Mouse (Mus musculus) MEL (cell line): ENCODE measurements around the gene Dyrk1a. TPM values are rescaled to one million over a fixed set of nuclear protein-coding genes. Genes with fewer than 3 reads are reported as not detected.

Experiments
- DNase-seq: peaks from one replicate; pipeline ENCODE4 v3.0.0; 2011; ENCODE audit warnings: low read depth, low spot score
- H3K27ac ChIP-seq: 2 replicates; pipeline ENCODE4 v1.5.1; 2012; ENCODE audit warnings: low read depth, mild to moderate bottlenecking, control low read depth, low read length, moderate library complexity; ENCODE audit not compliant: control insufficient read depth
- H3K27me3 ChIP-seq, 2 experiments: fragments of 150-350 bp in 1 of 2; sonication (generic) in 1 of 2; 2 replicates each; pipeline ENCODE4 v1.6.1; 2012; ENCODE audit warnings: low read length in 2 of 2, mild to moderate bottlenecking in 2 of 2, improper control_type of control experiment in 1 of 2, moderate library complexity in 1 of 2; ENCODE audit not compliant: insufficient read depth in 2 of 2, control insufficient read depth in 1 of 2
- H3K36me3 ChIP-seq, 2 experiments: 2 replicates each; pipeline ENCODE4 v1.6.1; 2012 to 2014; ENCODE audit warnings: low read length in 2 of 2, improper control_type of control experiment in 1 of 2, inconsistent platforms in 1 of 2, mild to moderate bottlenecking in 1 of 2; ENCODE audit not compliant: insufficient read depth in 2 of 2, control insufficient read depth in 1 of 2
- H3K4me1 ChIP-seq, 2 experiments: fragments of 150-350 bp in 1 of 2; sonication (generic) in 1 of 2; 2 replicates each; pipeline ENCODE4 v1.6.1; 2012; ENCODE audit warnings: low read length in 2 of 2, improper control_type of control experiment in 1 of 2, mild to moderate bottlenecking in 1 of 2; ENCODE audit not compliant: insufficient read depth in 2 of 2, control insufficient read depth in 1 of 2
- H3K4me3 ChIP-seq, 2 experiments: fragments of 150-350 bp in 1 of 2; sonication (generic) in 1 of 2; 2 replicates each; pipeline ENCODE4 v1.5.1; 2012; ENCODE audit warnings: low read depth in 2 of 2, low read length in 2 of 2, mild to moderate bottlenecking in 2 of 2, moderate library complexity in 2 of 2, control low read depth in 1 of 2, improper control_type of control experiment in 1 of 2; ENCODE audit not compliant: control insufficient read depth in 1 of 2, insufficient read depth in 1 of 2
- H3K79me2 ChIP-seq: 2 replicates; pipeline ENCODE4 v1.6.1; 2012; ENCODE audit warnings: mild to moderate bottlenecking, low read length, moderate library complexity; ENCODE audit not compliant: control insufficient read depth, poor library complexity, insufficient read depth
- H3K9ac ChIP-seq: 2 replicates; pipeline ENCODE4 v1.6.1; 2012; ENCODE audit warnings: low read depth, mild to moderate bottlenecking, control low read depth, low read length, moderate library complexity; ENCODE audit not compliant: control insufficient read depth, poor library complexity, severe bottlenecking
- H3K9me3 ChIP-seq: fragments of 150-350 bp; sonication (generic); replicated peaks from 2 replicates; pipeline ENCODE4 v1.6.1; 2012; ENCODE audit warnings: mild to moderate bottlenecking, low read length, improper control_type of control experiment, moderate library complexity; ENCODE audit not compliant: insufficient read depth
- BHLHE40 ChIP-seq: IDR thresholded peaks from 2 replicates; pipeline ENCODE4 v1.6.1; 2012; ENCODE audit warnings: low read depth, mild to moderate bottlenecking, inconsistent platforms, low read length, improper control_type of control experiment, borderline replicate concordance
- CHD1 ChIP-seq: IDR thresholded peaks from 2 replicates; pipeline ENCODE4 v1.6.1; 2012; ENCODE audit warnings: low read depth, mild to moderate bottlenecking, inconsistent platforms, low read length, improper control_type of control experiment
- E2F4 ChIP-seq: IDR thresholded peaks from 2 replicates; pipeline ENCODE4 v1.6.1; 2011; ENCODE audit warnings: low read depth, low read length, improper control_type of control experiment, borderline replicate concordance
- EP300 ChIP-seq, 2 experiments: IDR thresholded peaks; 2 replicates each; pipeline ENCODE4 v1.6.1; 2011; ENCODE audit warnings: improper control_type of control experiment in 2 of 2, low read length in 2 of 2, low read depth in 1 of 2, mild to moderate bottlenecking in 1 of 2
- GATA1 ChIP-seq: IDR thresholded peaks from 2 replicates; pipeline ENCODE4 v1.6.1; 2011; ENCODE audit warnings: low read depth, low read length, improper control_type of control experiment
- KAT2A ChIP-seq: conservative IDR thresholded peaks from 2 replicates; pipeline ENCODE4 v1.6.1; 2012; ENCODE audit warnings: low read depth, low read length, improper control_type of control experiment, inconsistent platforms
- MAFK ChIP-seq: IDR thresholded peaks from 2 replicates; pipeline ENCODE4 v1.6.1; 2011; ENCODE audit warnings: low read depth, mild to moderate bottlenecking, low read length, improper control_type of control experiment, borderline replicate concordance
- MAZ ChIP-seq: IDR thresholded peaks from 2 replicates; pipeline ENCODE4 v1.6.1; 2012; ENCODE audit warnings: low read depth, mild to moderate bottlenecking, inconsistent platforms, low read length, improper control_type of control experiment
- MYB ChIP-seq: IDR thresholded peaks from 2 replicates; pipeline ENCODE4 v1.6.1; 2011; ENCODE audit warnings: mild to moderate bottlenecking, low read depth, low read length, improper control_type of control experiment
- MYC ChIP-seq: IDR thresholded peaks from 2 replicates; pipeline ENCODE4 v1.6.1; 2011; ENCODE audit warnings: low read depth, mild to moderate bottlenecking, low read length, improper control_type of control experiment, moderate library complexity
- NRF1 ChIP-seq: IDR thresholded peaks from 2 replicates; pipeline ENCODE4 v1.6.1; 2014; ENCODE audit warnings: low read depth, mild to moderate bottlenecking, inconsistent platforms, low read length, improper control_type of control experiment, moderate library complexity; ENCODE audit not compliant: poor library complexity, insufficient read depth, severe bottlenecking
- POLR2A ChIP-seq, 2 experiments: IDR thresholded peaks; 2 replicates each; pipeline ENCODE4 v1.6.1; 2011 to 2012; ENCODE audit warnings: low read length in 2 of 2, mild to moderate bottlenecking in 2 of 2, control low read depth in 1 of 2, improper control_type of control experiment in 1 of 2, low read depth in 1 of 2, moderate library complexity in 1 of 2; ENCODE audit not compliant: control insufficient read depth in 1 of 2, insufficient read depth in 1 of 2, poor library complexity in 1 of 2
- POLR2AphosphoS2 ChIP-seq: IDR thresholded peaks from 2 replicates; pipeline ENCODE4 v1.6.1; 2011; ENCODE audit warnings: low read length, improper control_type of control experiment
- POLR2AphosphoS5 ChIP-seq: IDR thresholded peaks from 2 replicates; pipeline ENCODE4 v1.6.1; 2012; ENCODE audit warnings: low read depth, borderline replicate concordance, mild to moderate bottlenecking, inconsistent platforms, low read length, moderate library complexity, mixed read lengths
- RAD21 ChIP-seq: IDR thresholded peaks from 2 replicates; pipeline ENCODE4 v1.6.1; 2011; ENCODE audit warnings: mild to moderate bottlenecking, low read depth, low read length, improper control_type of control experiment
- RCOR1 ChIP-seq: IDR thresholded peaks from 2 replicates; pipeline ENCODE4 v1.6.1; 2012; ENCODE audit warnings: low read depth, mild to moderate bottlenecking, inconsistent platforms, low read length, improper control_type of control experiment
- TBP ChIP-seq: IDR thresholded peaks from 2 replicates; pipeline ENCODE4 v1.8.0; 2011; ENCODE audit warnings: low read depth, low read length, improper control_type of control experiment
- UBTF ChIP-seq: IDR thresholded peaks from 2 replicates; pipeline ENCODE4 v1.6.1; 2012; ENCODE audit warnings: low read depth, mild to moderate bottlenecking, inconsistent platforms, low read length, improper control_type of control experiment, moderate library complexity, borderline replicate concordance; ENCODE audit not compliant: insufficient read depth
- USF1 ChIP-seq: IDR thresholded peaks from 2 replicates; pipeline ENCODE4 v1.6.1; 2014; ENCODE audit warnings: low read depth, mild to moderate bottlenecking, inconsistent platforms, low read length, improper control_type of control experiment, moderate library complexity
- USF2 ChIP-seq, 2 experiments: IDR thresholded peaks; 2 replicates each; pipeline ENCODE4 v1.6.1; 2011 to 2012; ENCODE audit warnings: improper control_type of control experiment in 2 of 2, low read length in 2 of 2, borderline replicate concordance in 1 of 2, inconsistent platforms in 1 of 2, low read depth in 1 of 2, mild to moderate bottlenecking in 1 of 2; ENCODE audit not compliant: insufficient read depth in 1 of 2
- ZC3H11A ChIP-seq: IDR thresholded peaks from 2 replicates; pipeline ENCODE4 v1.6.1; 2012; ENCODE audit warnings: low read depth, mild to moderate bottlenecking, inconsistent platforms, low read length, improper control_type of control experiment
- ZKSCAN1 ChIP-seq: IDR thresholded peaks from 2 replicates; pipeline ENCODE4 v1.6.1; 2012; ENCODE audit warnings: low read depth, mild to moderate bottlenecking, inconsistent platforms, low read length, improper control_type of control experiment, moderate library complexity
- ZMIZ1 ChIP-seq: IDR thresholded peaks from 2 replicates; pipeline ENCODE4 v1.6.1; 2012; ENCODE audit warnings: low read depth, mild to moderate bottlenecking, inconsistent platforms, low read length, improper control_type of control experiment, moderate library complexity
- polyA plus RNA-seq, 2 experiments: library from polyadenylated mRNA; stranded (reverse) in 1 of 2; unstranded in 1 of 2; fragments of >175 nt in 1 of 2; fragments of >200 nt in 1 of 2; gene quantifications; 2 replicates each; pipeline versions ENCODE4 v1.2.1 to v1.2.4; 2012; ENCODE audit warnings: low replicate concordance in 2 of 2, low read depth in 1 of 2; ENCODE audit not compliant: insufficient read length in 2 of 2, insufficient read depth in 1 of 2, missing spikeins in 1 of 2
- total RNA-seq: library from RNA; depleted of rRNA; stranded (reverse); fragments of 300-350 nt; gene quantifications from 2 replicates; pipeline ENCODE4 v1.2.3, GENCODE M21; 2012

Dyrk1a gene
- total and polyA plus RNA-seq, 3 experiments, result 22.6 to 126 (median 34.7) TPM

DNA sequence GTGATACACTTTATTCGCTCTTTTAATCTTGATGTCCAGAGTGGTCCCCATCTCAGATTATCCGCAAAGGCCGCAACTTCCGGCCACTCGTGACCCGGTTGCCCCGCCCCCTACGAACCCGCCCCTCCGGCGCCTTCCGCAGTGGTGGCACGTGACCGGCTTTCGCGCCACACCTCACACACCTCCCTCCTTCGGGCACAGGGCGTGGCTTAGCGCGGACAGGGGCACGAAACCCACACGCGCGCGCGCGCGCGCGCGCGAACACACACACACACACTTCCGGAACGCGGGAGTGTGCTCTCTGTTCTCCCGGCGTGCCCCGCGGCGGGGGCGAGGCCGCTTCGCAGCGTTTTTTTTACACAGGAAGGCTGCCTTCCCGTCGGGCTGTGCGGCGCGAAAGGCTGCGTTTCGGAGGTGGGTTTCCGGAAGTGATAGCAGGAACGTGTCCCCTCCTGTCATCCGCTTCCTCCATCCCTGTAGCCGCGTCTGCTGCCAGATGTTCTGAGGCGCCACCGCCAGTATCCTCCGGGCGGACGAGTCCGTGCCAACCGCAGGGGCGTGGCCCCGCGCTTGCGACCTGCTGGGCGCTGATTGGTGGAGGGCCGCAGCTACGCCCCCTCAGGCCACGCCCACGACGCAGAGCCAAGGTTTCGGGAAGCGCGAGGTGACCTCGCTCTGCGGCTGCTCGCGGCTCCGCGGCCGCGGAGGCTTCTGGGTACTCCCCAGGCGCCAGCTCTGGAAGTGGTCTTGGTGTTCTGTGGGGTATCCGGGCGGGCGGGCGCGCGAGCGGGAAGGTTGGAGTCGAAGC, 43.3 kb upstream of the Dyrk1a start, which contains the start of gene Vps26c (continued):
- TF ChIP-seq POLR2AphosphoS2, result no peak
- peak; percentile 75 for TF ChIP-seq NRF1
- TF ChIP-seq TBP, result peak; percentile 70
- TF ChIP-seq MAFK, result no peak
- no peak for TF ChIP-seq MYB
- TF ChIP-seq EP300 (IDR thresholded peaks at IDR 0.05; ENCODE audit: low read depth in 1 of 2, low read length in 2 of 2), result no peak; a peak in 2 of 4 replicates
- peak; percentile 36 to 85; a peak in 3 of 4 replicates for TF ChIP-seq USF2 (IDR thresholded peaks at IDR 0.05; ENCODE audit: borderline replicate concordance in 1 of 2, insufficient read depth in 1 of 2, low read depth in 1 of 2, low read length in 2 of 2)
- TF ChIP-seq UBTF, result no peak
- peak; percentile 75; the same call in 1 of the 2 replicates for TF ChIP-seq ZMIZ1
- no peak for TF ChIP-seq RCOR1
- TF ChIP-seq MYC, result peak; percentile 80
- TF ChIP-seq BHLHE40, result peak; percentile 92
- no peak for TF ChIP-seq ZKSCAN1

DNA sequence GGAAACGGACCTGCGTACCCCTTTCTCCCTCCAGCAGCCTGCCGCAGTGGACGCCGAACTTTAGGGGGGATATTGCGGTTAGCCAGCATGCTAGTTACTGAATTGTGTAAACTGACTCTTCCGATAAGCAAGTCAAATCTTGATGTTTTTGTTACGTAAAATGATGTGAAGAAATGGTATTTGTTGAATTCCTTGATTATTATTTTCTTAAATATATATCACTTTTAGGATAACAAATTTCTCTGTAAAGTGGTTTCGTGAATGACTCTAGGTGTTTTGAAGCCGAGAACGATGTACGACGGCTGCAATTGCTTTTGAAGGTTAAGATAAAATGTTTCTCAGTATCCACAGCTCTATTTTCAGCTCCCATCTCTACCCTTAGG, 42.7 kb upstream of the Dyrk1a start:
- Histone ChIP-seq H3K79me2 (peaks cover 8% of the 10 kb centered on the region), H3K36me3 (peaks cover 0 to 11% of the 10 kb centered on the region in 2 experiments; a peak in 2 of 4 replicates), H3K27me3 (no peaks in the 10 kb centered on the region), H3K4me1 (peaks cover 7 to 12% of the 10 kb centered on the region in 2 experiments; a peak in 3 of 4 replicates), H3K4me3 (peak overlapping the region; percentile 70 to 90), H3K9ac (peak overlapping the region; percentile 87), H3K9me3 (no peaks in the 10 kb centered on the region), H3K27ac (peak overlapping the region; percentile 93)
- DNase-seq, result no peak
- TF ChIP-seq ZKSCAN1 (no peak), TBP (0 out of 2 replicates have a peak, but pooled peaks have one; percentile 4), RAD21 (no peak), CHD1 (peak; percentile 80; the same call in 1 of the 2 replicates), USF1 (no peak), MAZ (no peak), RCOR1 (peak; percentile 32; the same call in 1 of the 2 replicates), POLR2AphosphoS5 (no peak), POLR2A (IDR thresholded peaks at IDR 0.05; ENCODE audit: control insufficient read depth in 1 of 2, insufficient read depth in 1 of 2, low read depth in 1 of 2, low read length in 2 of 2, poor library complexity in 1 of 2) (peak in 1 of 2 experiments; percentile 45; a peak in 1 of 4 replicates), ZC3H11A (no peak), KAT2A (no peak), EP300 (IDR thresholded peaks at IDR 0.05; ENCODE audit: low read depth in 1 of 2, low read length in 2 of 2) (no peak; a peak in 1 of 4 replicates), E2F4 (no peak), USF2 (IDR thresholded peaks at IDR 0.05; ENCODE audit: borderline replicate concordance in 1 of 2, insufficient read depth in 1 of 2, low read depth in 1 of 2, low read length in 2 of 2) (no peak), MYC (peak; percentile 57; the same call in 1 of the 2 replicates), UBTF (no peak), GATA1 (peak; percentile 33; the same call in 1 of the 2 replicates)
